Mouse (Mus musculus): ENCODE results near the gene Actr1b. TPM values are rescaled to one million over a fixed set of nuclear protein-coding genes. Genes with fewer than 3 reads are reported as not detected.

The Actr1b gene
- polyA plus RNA-seq, 1 experiment: 371 TPM

DNA sequence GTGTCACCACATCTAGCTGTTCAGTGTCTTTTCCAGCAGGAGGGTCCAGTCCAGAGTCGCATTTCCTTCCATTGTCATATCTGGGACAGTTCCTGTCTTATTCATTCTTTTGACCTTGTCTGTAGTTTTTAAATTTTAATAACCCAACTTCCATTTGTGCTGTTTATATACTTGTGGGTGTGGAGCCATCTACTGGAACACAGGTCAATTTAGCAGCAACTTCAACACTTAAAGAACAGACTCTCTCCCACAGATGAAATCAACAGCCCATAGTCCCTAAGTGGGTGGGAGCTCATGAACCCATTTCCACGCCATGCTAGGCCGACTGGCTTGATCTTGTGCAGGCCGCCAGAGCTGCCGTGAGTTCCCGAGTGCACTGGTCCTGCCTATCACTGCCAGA lies 17.8 kb downstream of the Actr1b start:
- Histone ChIP-seq H3K27ac (ENCODE audit: insufficient read depth, low read length) (no peak overlapping the region), H3K4me3 (replicated peaks; ENCODE audit: insufficient read depth, low read depth, low read length) (no peak overlapping the region)
- WGBS: 64% methylated on average over 6 of the region's 6 CpGs

DNA sequence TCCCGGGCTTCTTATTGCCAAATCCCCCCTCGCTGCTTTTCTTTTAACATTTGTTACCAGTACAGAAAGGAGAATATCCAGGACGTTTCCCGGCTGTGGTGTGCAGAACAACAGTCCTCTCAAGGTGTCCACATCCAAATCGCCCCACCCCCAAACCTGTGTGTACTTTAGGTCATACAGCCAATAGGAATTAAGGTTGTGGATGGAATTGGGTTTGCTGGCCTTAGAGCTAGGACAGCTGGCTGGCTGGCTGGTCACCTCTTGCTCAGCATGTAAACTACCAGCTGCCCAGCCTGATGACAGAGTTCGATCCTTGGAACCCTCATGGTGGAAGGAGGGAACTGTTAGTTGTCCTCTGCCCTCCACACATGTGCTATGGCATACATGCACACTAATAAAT lies 19.4 kb downstream of the Actr1b start:
- TF ChIP-seq CTCF (IDR thresholded peaks at IDR 0.05; ENCODE audit: borderline replicate concordance, insufficient read depth, low read depth, low read length): no peak
- no peak for TF ChIP-seq POLR2A (IDR thresholded peaks at IDR 0.05; ENCODE audit: borderline replicate concordance, insufficient read depth, low read length)
- Histone ChIP-seq H3K27me3 (ENCODE audit: control insufficient read depth, insufficient read depth, low read length) (no peaks in the 10 kb centered on the region), H3K4me1 (ENCODE audit: control insufficient read depth, insufficient read depth, low read length) (peaks cover 3% of the 10 kb centered on the region; the same call in 1 of the 2 replicates), H3K27ac (ENCODE audit: insufficient read depth, low read length) (no peak overlapping the region), H3K4me3 (replicated peaks; ENCODE audit: insufficient read depth, low read depth, low read length) (no peak overlapping the region)
- 70% methylated on average over 6 of the region's 6 CpGs for WGBS
- DNase-seq: no peak

More for the DNA sequence above, 17.8 kb downstream of the Actr1b start:
- no peak for DNase-seq
- H3K27me3 ChIP-seq (ENCODE audit: control insufficient read depth, insufficient read depth, low read length): no peaks in the 10 kb centered on the region
- TF ChIP-seq CTCF (IDR thresholded peaks at IDR 0.05; ENCODE audit: borderline replicate concordance, insufficient read depth, low read depth, low read length): no peak
- no peak for TF ChIP-seq POLR2A (IDR thresholded peaks at IDR 0.05; ENCODE audit: borderline replicate concordance, insufficient read depth, low read length)
- H3K4me1 ChIP-seq (ENCODE audit: control insufficient read depth, insufficient read depth, low read length): peaks cover 3% of the 10 kb centered on the region; the same call in 1 of the 2 replicates

- no peaks in the 10 kb centered on the region for H3K4me1 ChIP-seq (ENCODE audit: control insufficient read depth, insufficient read depth, low read length)
- H3K27me3 ChIP-seq (ENCODE audit: control insufficient read depth, insufficient read depth, low read length): no peaks in the 10 kb centered on the region
- peak within 1 kb of the TSS; percentile 70 for H3K27ac ChIP-seq (ENCODE audit: insufficient read depth, low read length)
- WGBS: under 1% methylated on average over 68 of the region's 68 CpGs
- peak; percentile 97 to 98 for DNase-seq
- TF ChIP-seq CTCF (IDR thresholded peaks at IDR 0.05; ENCODE audit: borderline replicate concordance, insufficient read depth, low read depth, low read length): no peak
- peak; percentile 30; the same call in 1 of the 2 replicates for TF ChIP-seq POLR2A (IDR thresholded peaks at IDR 0.05; ENCODE audit: borderline replicate concordance, insufficient read depth, low read length)
- H3K4me3 ChIP-seq (replicated peaks; ENCODE audit: insufficient read depth, low read depth, low read length): peak within 1 kb of the TSS; percentile 99
Observed at GRCm38 (mm10) chr1:36691271-36692155, 22.7 kb downstream of the Actr1b start, which contains the start of gene Cox5b. Cox5b (plus strand) TSS chr1:36691449.

GRCm38 (mm10) chr1:36690671-36691235 lies 23.5 kb downstream of the Actr1b start:
- H3K27me3 ChIP-seq (ENCODE audit: control insufficient read depth, insufficient read depth, low read length): no peaks in the 10 kb centered on the region
- H3K4me3 ChIP-seq (replicated peaks; ENCODE audit: insufficient read depth, low read depth, low read length): peak overlapping the region; percentile 84
- 58% methylated on average over 11 of the region's 11 CpGs for WGBS

DNA sequence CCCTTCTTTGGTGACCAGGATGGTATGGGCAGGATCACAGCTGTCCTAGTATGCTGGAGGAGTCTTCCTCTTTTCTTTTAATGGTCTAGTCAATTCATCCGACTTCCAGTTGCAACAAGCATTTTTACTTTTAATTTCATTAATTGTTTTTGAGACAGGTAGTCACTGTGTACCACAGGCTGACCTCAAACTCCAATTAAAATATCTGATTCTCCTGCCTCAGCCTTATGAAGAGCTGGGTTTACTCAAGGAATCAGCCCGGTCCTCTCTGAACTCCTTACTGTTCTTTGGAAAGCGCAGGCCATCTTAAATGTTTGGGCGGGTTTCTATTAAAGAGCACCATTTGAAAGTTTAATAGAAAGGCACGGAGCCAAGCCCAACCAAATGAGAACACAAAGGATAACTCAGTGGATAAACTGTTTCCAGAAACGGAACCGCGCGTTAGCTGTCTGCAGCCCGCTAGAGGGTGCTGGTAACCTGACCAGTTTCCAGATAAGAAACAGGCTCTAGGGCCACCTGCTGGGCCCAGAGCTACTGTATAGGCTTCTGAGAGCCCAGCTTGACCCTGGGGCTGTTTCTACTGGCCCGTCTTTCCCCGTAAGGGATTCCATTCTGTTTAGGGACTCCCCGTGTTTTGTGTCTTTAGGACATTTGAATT lies 30.3 kb downstream of the Actr1b start:
- DNase-seq: peak; percentile 74 to 80
- WGBS: 14% methylated on average over 13 of the region's 13 CpGs
- no peak overlapping the region for H3K4me3 ChIP-seq (replicated peaks; ENCODE audit: insufficient read depth, low read depth, low read length)
- no peaks in the 10 kb centered on the region for H3K27me3 ChIP-seq (ENCODE audit: control insufficient read depth, insufficient read depth, low read length)
- H3K4me1 ChIP-seq (ENCODE audit: control insufficient read depth, insufficient read depth, low read length): no peaks in the 10 kb centered on the region
- no peak overlapping the region for H3K27ac ChIP-seq (ENCODE audit: insufficient read depth, low read length)
- no peak for TF ChIP-seq POLR2A (IDR thresholded peaks at IDR 0.05; ENCODE audit: borderline replicate concordance, insufficient read depth, low read length)
- TF ChIP-seq CTCF (IDR thresholded peaks at IDR 0.05; ENCODE audit: borderline replicate concordance, insufficient read depth, low read depth, low read length): peak; percentile 80

More at GRCm38 (mm10) chr1:36690671-36691235, 23.5 kb downstream of the Actr1b start:
- no peak for TF ChIP-seq CTCF (IDR thresholded peaks at IDR 0.05; ENCODE audit: borderline replicate concordance, insufficient read depth, low read depth, low read length)
- DNase-seq: no peak
- H3K27ac ChIP-seq (ENCODE audit: insufficient read depth, low read length): peak overlapping the region; percentile 67
- H3K4me1 ChIP-seq (ENCODE audit: control insufficient read depth, insufficient read depth, low read length): no peaks in the 10 kb centered on the region

DNA sequence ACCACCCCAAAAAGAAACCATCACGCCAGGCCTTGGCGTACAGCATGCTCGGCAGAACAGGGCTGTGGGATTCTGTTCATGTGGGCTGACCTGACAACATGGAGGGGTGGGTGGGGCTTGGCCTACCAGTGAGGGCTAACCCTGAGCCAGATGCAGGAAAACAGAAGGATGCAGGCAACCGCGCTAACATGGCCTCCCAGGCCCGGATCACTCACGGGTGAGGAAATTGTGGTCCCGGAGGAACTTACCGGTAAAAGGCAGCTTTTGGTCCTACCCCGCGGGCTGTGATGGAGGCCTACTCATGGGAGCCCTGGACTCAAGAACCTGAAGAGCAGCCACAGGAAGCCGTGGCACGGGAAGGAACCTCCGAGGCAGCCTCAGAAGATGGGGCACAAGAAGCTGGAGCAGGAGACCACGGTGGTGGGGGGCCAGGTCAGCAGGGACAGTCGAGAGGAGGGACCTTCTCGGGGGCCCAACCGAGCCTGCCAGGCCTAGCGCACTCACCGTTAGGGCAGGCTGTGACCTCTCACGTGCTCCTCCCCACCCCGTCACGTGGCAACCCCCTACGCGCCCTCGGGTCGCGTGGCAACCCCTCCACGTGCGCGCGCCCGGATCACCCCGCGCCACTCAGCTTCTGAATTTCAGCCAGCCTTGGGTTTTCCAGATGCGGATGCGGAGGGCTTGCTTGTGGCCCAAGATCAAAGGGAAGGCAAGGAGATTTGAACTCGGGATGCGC lies 31.4 kb downstream of the Actr1b start, which contains the start of gene Fam178b:
Gene Fam178b (minus strand): TSS at position 564 of the 736 bp plus-strand sequence.
- H3K27ac ChIP-seq (ENCODE audit: insufficient read depth, low read length): no peak within 1 kb of the TSS
- 91% methylated on average over 39 of the region's 39 CpGs for WGBS
- no peak for TF ChIP-seq CTCF (IDR thresholded peaks at IDR 0.05; ENCODE audit: borderline replicate concordance, insufficient read depth, low read depth, low read length)
- no peaks in the 10 kb centered on the region for H3K27me3 ChIP-seq (ENCODE audit: control insufficient read depth, insufficient read depth, low read length)
- no peaks in the 10 kb centered on the region for H3K4me1 ChIP-seq (ENCODE audit: control insufficient read depth, insufficient read depth, low read length)
- DNase-seq: no peak
- H3K4me3 ChIP-seq (replicated peaks; ENCODE audit: insufficient read depth, low read depth, low read length): no peak within 1 kb of the TSS

DNA sequence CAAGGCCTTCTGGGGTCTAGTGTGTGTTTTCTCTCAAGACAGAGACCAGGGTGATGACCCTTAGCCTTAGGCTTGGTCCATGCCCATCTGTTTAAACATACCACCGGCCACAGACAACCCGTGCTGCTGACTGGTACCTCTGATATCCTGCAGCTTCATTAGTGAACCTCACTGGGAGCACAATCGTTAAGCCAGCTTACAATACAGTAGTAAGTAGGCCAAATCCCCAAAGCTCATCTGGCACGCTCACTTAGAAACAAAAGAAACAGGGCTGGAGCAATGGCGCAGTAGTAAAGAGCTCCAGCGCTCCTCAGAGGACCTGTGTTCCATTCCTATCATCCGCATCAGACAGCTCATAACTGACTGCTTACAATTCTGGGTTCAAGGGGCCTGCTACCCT lies 33.3 kb downstream of the Actr1b start:
- no peak for TF ChIP-seq CTCF (IDR thresholded peaks at IDR 0.05; ENCODE audit: borderline replicate concordance, insufficient read depth, low read depth, low read length)
- TF ChIP-seq POLR2A (IDR thresholded peaks at IDR 0.05; ENCODE audit: borderline replicate concordance, insufficient read depth, low read length): no peak
- Histone ChIP-seq H3K27me3 (ENCODE audit: control insufficient read depth, insufficient read depth, low read length) (no peaks in the 10 kb centered on the region), H3K4me1 (ENCODE audit: control insufficient read depth, insufficient read depth, low read length) (no peaks in the 10 kb centered on the region), H3K27ac (ENCODE audit: insufficient read depth, low read length) (no peak overlapping the region), H3K4me3 (replicated peaks; ENCODE audit: insufficient read depth, low read depth, low read length) (no peak overlapping the region)
- 56% methylated on average over 7 of the region's 7 CpGs for WGBS
- DNase-seq: no peak
